Mouse (Mus musculus) lung, adult 2 months (tissue): ENCODE results near the gene Crlf3.

ENCODE experiments used
- CTCF ChIP-seq: fragments of 200-500 bp; IDR thresholded peaks from 2 replicates; pipeline ENCODE4 v1.5.1; 2011; ENCODE audit warnings: mild to moderate bottlenecking, low read length, control low read depth; ENCODE audit not compliant: insufficient read depth
- POLR2A ChIP-seq: fragments of 200-500 bp; IDR thresholded peaks from 2 replicates; pipeline ENCODE4 v1.6.1; 2011; ENCODE audit warnings: low read depth, mild to moderate bottlenecking, control low read depth, low read length, borderline replicate concordance; ENCODE audit errors: extremely low read depth

DNA sequence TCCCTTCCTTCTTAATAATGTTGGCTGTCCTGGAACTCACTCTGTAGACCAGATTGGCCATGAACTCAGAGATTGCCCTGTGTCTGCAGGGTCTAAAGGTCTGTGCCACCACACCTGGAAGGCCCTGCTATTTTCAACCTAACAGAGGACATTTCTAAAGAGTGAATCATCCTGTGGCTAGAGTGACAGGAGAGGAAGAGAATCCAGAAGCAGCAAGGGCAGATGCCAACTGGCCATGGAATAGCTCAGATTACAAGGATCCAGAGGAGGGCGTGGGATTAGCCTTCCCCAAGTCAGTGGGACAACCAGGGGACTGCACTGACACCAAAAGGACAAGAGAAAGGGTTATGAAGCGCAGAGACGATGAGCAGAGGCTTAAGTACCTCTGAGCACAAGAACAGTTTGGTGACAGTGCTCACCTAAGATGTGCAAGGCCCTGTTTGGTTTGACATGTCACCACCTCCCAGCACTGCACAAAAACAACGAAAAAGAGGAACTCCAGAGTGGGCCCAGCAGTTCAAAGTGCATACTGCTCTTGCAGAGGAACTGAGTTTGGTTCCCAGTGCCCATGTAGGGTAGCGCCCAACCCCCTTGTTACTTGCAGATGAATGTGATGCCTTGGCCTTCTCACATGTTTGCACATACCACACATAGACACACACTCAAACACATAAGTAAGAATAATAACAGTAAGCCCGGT lies 4.7 kb upstream of the Crlf3 start:
- TF ChIP-seq POLR2A (no peak), CTCF (no peak)
